Mouse (Mus musculus) hindbrain, embryonic 10.5 days (tissue): ENCODE measurements around the gene Tmco1. TPM values are rescaled to one million over a fixed set of nuclear protein-coding genes. Genes with fewer than 3 reads are reported as not detected.
A peak's percentile ranks its signal among the peaks of the same experiment; 100 is the strongest.

Experiments
- DNase-seq: peaks from one replicate; pipeline ENCODE4 v3.0.0-alpha.2; 2017; ENCODE audit warnings: low spot score
- H3K27ac ChIP-seq: fragments of 300-500 bp; sonication (generic); 2 replicates; pipeline ENCODE4 v1.5.1; 2016; ENCODE audit warnings: mild to moderate bottlenecking, moderate library complexity
- H3K27me3 ChIP-seq: fragments of 300-500 bp; sonication (generic); 2 replicates; pipeline ENCODE4 v1.6.1; 2016; ENCODE audit warnings: mild to moderate bottlenecking; ENCODE audit not compliant: poor library complexity, insufficient read depth, severe bottlenecking
- H3K36me3 ChIP-seq: fragments of 300-500 bp; sonication (generic); 2 replicates; pipeline ENCODE4 v1.6.1; 2016; ENCODE audit warnings: mild to moderate bottlenecking, moderate library complexity
- H3K4me1 ChIP-seq: fragments of 300-500 bp; sonication (generic); replicated peaks from 2 replicates; pipeline ENCODE4 v1.6.1; 2016; ENCODE audit warnings: mild to moderate bottlenecking
- H3K4me3 ChIP-seq: fragments of 300-500 bp; sonication (generic); 2 replicates; pipeline ENCODE4 v1.5.1; 2016; ENCODE audit warnings: mild to moderate bottlenecking, moderate library complexity
- H3K9me3 ChIP-seq: fragments of 300-500 bp; sonication (generic); 2 replicates; pipeline ENCODE4 v1.6.1; 2016; ENCODE audit warnings: mild to moderate bottlenecking, moderate library complexity
- WGBS: fragments of 180-500 bp; shearing (Covaris S2); methylation state at CpG from one replicate; pipeline ENCODE4 v1.1.7; 2016; 5-methylcytosine and 5-hydroxymethylcytosine counted together
- polyA plus RNA-seq: library from polyadenylated mRNA; unstranded; fragments of >200 nt; fragmentation: Nextera tagmentation; extraction: Ambion mirVana; gene quantifications from 2 replicates; pipeline ENCODE4 v1.2.1, GENCODE M21; 2016

Tmco1 gene
- polyA plus RNA-seq, 1 experiment from 2014 or later, result 78.3 TPM

GRCm38 (mm10) chr1:167372739-167373138, 64.6 kb downstream of the Tmco1 start:
- H3K27me3 ChIP-seq, result peaks cover 22% of the 10 kb centered on the region

GRCm38 (mm10) chr1:167374003-167374784, 66.0 kb downstream of the Tmco1 start:
- 16% methylated on average over 15 of the region's 15 CpGs for WGBS
- peak; percentile 76 for DNase-seq
- peak overlapping the region; percentile 13; the same call in 1 of the 2 replicates for H3K4me3 ChIP-seq
- peaks cover 8% of the 10 kb centered on the region for H3K36me3 ChIP-seq
- H3K27me3 ChIP-seq, result peaks cover 22% of the 10 kb centered on the region
- no peak overlapping the region for H3K27ac ChIP-seq
- peaks cover 11% of the 10 kb centered on the region for H3K4me1 ChIP-seq
- no peaks in the 10 kb centered on the region for H3K9me3 ChIP-seq

More at GRCm38 (mm10) chr1:167372739-167373138, 64.6 kb downstream of the Tmco1 start:
- no peak overlapping the region for H3K4me3 ChIP-seq
- H3K4me1 ChIP-seq, result peaks cover 11% of the 10 kb centered on the region
- H3K27ac ChIP-seq, result no peak overlapping the region
- no peak for DNase-seq
- H3K36me3 ChIP-seq, result peaks cover 8% of the 10 kb centered on the region
- no peaks in the 10 kb centered on the region for H3K9me3 ChIP-seq
- 93% methylated on average over 7 of the region's 7 CpGs for WGBS

DNA sequence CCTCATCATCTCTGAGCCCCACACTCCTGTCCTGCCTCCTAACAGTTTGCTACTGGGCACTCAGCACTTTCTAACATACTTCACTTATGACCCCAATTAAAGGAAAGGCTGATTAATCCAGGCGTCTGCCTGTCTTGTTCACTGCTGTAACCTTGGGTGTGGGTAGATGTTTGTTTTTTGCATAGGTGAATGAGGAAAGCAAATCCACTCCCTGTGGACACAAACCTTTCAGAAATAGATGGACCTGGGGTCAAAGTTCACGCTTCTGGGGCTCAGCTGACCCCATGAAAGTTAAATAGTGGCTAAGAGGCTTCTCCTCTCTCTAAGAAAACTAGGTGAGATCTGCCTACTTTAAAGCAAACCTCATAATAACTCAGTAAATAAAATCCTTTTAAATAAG, 66.8 kb downstream of the Tmco1 start:
- peaks cover 22% of the 10 kb centered on the region for H3K27me3 ChIP-seq
- WGBS, result 48% methylated on average over 2 of the region's 2 CpGs
- H3K4me1 ChIP-seq, result peaks cover 11% of the 10 kb centered on the region
- no peak overlapping the region for H3K27ac ChIP-seq
- H3K36me3 ChIP-seq, result peaks cover 8% of the 10 kb centered on the region
- DNase-seq, result no peak
- no peaks in the 10 kb centered on the region for H3K9me3 ChIP-seq
- no peak overlapping the region for H3K4me3 ChIP-seq

- no peak overlapping the region for H3K4me3 ChIP-seq
- H3K27me3 ChIP-seq, result peaks cover 22% of the 10 kb centered on the region
- H3K27ac ChIP-seq, result no peak overlapping the region
- 79% methylated on average over 6 of the region's 6 CpGs for WGBS
- H3K36me3 ChIP-seq, result peaks cover 8% of the 10 kb centered on the region
- no peak for DNase-seq
- H3K4me1 ChIP-seq, result peaks cover 24% of the 10 kb centered on the region
- no peaks in the 10 kb centered on the region for H3K9me3 ChIP-seq
Measured at GRCm38 (mm10) chr1:167378019-167378418, 69.8 kb downstream of the Tmco1 start.

GRCm38 (mm10) chr1:167379751-167380150, 71.6 kb downstream of the Tmco1 start:
- Histone ChIP-seq H3K36me3 (peaks cover 8% of the 10 kb centered on the region), H3K4me1 (peaks cover 23% of the 10 kb centered on the region), H3K4me3 (no peak overlapping the region), H3K27me3 (peaks cover 12% of the 10 kb centered on the region), H3K9me3 (no peaks in the 10 kb centered on the region), H3K27ac (no peak overlapping the region)
- DNase-seq, result no peak
- 63% methylated on average over 5 of the region's 5 CpGs for WGBS

- no peak overlapping the region for H3K27ac ChIP-seq
- DNase-seq, result no peak
- peaks cover 7% of the 10 kb centered on the region for H3K27me3 ChIP-seq
- no peaks in the 10 kb centered on the region for H3K9me3 ChIP-seq
- H3K4me3 ChIP-seq, result no peak overlapping the region
- peaks cover 20% of the 10 kb centered on the region for H3K4me1 ChIP-seq
- peaks cover 8% of the 10 kb centered on the region for H3K36me3 ChIP-seq
- 86% methylated on average over 2 of the region's 2 CpGs for WGBS
Measured at GRCm38 (mm10) chr1:167380223-167380622, 72.0 kb downstream of the Tmco1 start.

DNA sequence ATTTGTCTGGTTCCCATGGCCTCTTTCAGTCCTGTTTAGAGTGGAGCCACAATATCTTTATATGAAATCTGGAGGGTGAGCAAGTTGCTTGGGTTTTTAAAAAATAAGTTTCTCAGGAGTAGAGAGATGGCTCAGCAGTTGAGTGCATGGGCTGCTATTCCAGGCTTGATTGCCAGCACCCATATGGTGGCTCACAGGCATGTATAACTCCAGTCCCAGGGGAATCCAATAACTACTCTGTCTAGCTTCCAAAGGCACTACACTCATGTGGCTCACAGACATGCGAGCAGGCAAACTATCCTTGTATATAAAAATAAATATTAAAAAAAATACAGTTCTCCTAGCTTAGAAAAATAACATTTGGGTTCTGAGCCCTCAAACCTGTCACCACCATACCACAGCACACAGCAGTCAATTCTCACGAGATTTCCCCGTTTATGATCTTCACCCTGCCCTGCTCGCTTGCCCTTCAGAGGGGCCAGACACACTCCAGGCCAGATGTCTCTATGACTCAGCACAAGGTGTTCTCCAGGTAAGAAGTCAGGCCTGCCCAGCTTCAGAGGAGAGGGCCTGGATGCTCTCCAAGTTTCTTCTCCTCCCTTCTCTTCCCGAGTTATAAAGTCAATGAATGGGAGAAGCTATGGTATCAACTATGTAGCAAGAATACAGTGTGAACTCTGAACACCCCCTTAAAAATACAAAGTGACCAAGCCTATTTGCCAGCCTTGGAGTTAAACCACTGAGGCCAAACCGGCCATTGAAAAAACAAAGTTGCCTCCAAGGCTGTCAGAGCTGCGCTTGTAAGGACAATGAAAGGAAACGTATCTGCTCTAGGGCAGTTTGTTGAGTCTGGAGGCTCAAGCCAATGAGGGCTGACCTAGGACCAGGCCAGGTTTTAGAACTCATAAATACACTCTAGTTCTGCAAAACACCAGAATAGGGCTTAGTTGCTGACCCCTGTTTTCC, 73.2 kb downstream of the Tmco1 start:
- Histone ChIP-seq H3K27me3 (peaks cover 1% of the 10 kb centered on the region; the same call in 1 of the 2 replicates), H3K27ac (no peak overlapping the region), H3K36me3 (peaks cover under 1% of the 10 kb centered on the region), H3K4me1 (peaks cover 20% of the 10 kb centered on the region), H3K9me3 (no peaks in the 10 kb centered on the region), H3K4me3 (no peak overlapping the region)
- no peak for DNase-seq
- 86% methylated on average over 8 of the region's 8 CpGs for WGBS

DNA sequence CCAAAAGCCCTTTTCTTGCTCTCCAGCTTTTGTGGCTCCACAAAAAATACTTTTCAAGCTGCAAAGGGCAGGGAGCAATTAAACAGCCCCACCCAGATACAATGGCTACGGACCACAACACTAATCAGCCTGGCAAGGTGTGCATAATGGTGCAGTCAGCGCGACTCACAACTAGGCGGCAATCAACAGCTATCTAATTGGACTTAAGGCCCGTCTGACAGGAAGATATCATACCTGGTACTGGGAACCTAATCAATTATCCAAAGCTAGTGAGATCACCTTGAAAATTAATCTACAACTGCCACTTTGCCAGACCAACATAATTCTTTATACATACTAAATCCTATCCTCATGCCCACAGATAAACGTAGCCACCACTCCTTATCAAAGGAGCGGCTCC, 74.1 kb downstream of the Tmco1 start:
- Histone ChIP-seq H3K27me3 (0 out of 2 replicates have a peak, but pooled peaks cover 3% of the 10 kb centered on the region), H3K4me1 (peaks cover 20% of the 10 kb centered on the region), H3K36me3 (no peaks in the 10 kb centered on the region), H3K27ac (peak overlapping the region; percentile 54; the same call in 1 of the 2 replicates), H3K4me3 (no peak overlapping the region), H3K9me3 (no peaks in the 10 kb centered on the region)
- no peak for DNase-seq
- 87% methylated on average over 7 of the region's 7 CpGs for WGBS

DNA sequence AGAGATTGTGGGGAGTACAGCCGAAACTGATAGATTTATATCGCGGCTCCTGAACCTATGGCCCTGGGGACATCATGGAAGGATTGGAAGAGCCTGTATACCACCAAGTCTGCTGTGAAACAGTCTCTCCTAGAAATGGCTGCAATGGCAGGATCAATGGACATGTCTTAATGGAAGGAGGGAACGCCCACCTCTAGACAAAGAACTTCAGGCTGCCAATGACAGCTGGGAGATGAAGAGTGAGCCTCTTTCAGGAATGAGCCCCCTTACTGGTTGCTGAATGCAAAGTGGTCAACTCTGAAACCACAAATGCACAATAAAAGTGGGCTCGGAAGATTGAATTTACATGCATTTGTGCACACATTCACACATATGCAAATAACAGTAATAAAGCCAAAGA, 74.6 kb downstream of the Tmco1 start:
- no peaks in the 10 kb centered on the region for H3K36me3 ChIP-seq
- no peak overlapping the region for H3K4me3 ChIP-seq
- peak overlapping the region; percentile 54; the same call in 1 of the 2 replicates for H3K27ac ChIP-seq
- peaks cover 20% of the 10 kb centered on the region for H3K4me1 ChIP-seq
- WGBS, result 81% methylated on average over 5 of the region's 5 CpGs
- no peak for DNase-seq
- H3K27me3 ChIP-seq, result 0 out of 2 replicates have a peak, but pooled peaks cover 3% of the 10 kb centered on the region
- no peaks in the 10 kb centered on the region for H3K9me3 ChIP-seq

GRCm38 (mm10) chr1:167383178-167383577, 75.0 kb downstream of the Tmco1 start:
- Histone ChIP-seq H3K27me3 (0 out of 2 replicates have a peak, but pooled peaks cover 3% of the 10 kb centered on the region), H3K27ac (peak overlapping the region; percentile 54; the same call in 1 of the 2 replicates), H3K36me3 (no peaks in the 10 kb centered on the region), H3K4me3 (no peak overlapping the region), H3K9me3 (no peaks in the 10 kb centered on the region), H3K4me1 (peaks cover 20% of the 10 kb centered on the region)
- no peak for DNase-seq
- 86% methylated on average over 5 of the region's 5 CpGs for WGBS
